Mouse (Mus musculus) mesoderm, embryonic 11.5 days (tissue): ENCODE results near the gene Cntfr.
A peak's percentile ranks its signal among the peaks of the same experiment; 100 is the strongest.

Experiments used
- DNase-seq: peaks from one replicate; pipeline ENCODE4 v3.0.0-alpha.2; 2012; ENCODE audit warnings: low read depth, low spot score

Gene Cntfr

DNA sequence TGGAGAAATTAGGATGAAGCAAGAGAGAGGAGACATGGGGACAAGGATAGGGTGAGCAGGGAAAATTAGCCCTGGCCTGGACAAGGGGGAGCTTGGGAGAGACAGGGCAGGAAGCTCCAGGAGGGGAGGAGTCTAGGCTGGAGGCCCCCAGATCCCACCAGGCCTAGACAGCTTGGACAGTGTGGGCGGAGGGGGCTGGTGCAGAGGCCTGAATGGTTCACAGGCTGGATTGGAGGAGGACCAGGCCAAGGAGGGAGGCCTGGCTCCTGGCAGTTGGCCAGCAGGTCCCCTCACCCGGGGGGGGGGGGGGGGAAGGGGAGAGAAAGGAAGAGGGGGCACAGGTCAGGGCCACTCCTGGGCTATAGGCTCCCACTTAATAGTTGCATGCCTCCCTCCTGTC, 17.6 kb downstream of the Cntfr start:
- no peak for DNase-seq

DNA sequence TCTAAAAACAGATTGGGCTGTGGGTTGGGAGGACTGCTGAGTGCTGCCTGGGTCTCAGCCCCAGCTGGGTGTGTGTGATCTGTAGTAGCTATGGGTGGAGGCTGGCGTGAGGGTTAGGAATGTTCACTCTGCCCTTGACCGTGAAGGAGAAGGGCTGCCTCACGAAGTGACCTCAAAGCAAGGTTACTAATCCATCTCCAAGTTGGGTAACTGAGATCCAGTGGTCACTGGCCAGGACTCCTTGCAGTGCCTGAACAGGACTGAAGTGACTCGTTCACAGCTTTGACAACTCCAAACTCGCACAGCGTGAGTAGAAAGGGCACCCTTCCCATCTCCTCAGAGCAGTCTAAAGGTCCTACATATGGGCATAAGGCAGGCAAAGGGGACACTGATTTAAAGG, 18.0 kb downstream of the Cntfr start:
- no peak for DNase-seq

GRCm38 (mm10) chr4:41677006-41677629, 19.8 kb downstream of the Cntfr start:
- DNase-seq = no peak

- no peak for DNase-seq
These were observed 20.5 kb downstream of the Cntfr start for GRCm38 (mm10) chr4:41676248-41677005.

- DNase-seq = no peak
These were observed 23.7 kb downstream of the Cntfr start for GRCm38 (mm10) chr4:41673186-41673585.

DNA sequence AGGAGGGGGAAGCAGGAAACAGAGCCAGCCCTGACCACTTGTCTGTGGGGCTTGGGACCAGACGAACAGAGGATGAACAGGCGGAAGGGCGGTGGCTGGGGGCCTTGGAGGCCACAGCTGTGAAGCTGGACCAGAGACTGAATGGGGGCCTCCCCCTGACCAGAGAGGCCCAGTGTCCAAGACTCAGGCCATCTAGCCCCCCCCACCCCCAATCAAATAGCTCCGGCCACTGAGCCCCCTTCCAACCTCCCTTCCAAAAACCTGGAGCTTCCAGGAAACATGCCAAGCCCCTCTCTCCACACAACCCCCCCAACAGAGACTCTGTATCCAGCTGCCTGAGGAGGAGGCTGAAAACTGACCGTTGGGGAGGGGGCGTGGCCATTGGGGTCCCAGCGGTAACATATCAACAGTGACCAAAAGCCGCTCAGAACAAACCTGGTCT, 24.3 kb downstream of the Cntfr start:
- DNase-seq = no peak

- no peak for DNase-seq
These were observed 24.9 kb downstream of the Cntfr start for GRCm38 (mm10) chr4:41671963-41672480.

GRCm38 (mm10) chr4:41671500-41671899, 25.4 kb downstream of the Cntfr start:
- no peak for DNase-seq

DNA sequence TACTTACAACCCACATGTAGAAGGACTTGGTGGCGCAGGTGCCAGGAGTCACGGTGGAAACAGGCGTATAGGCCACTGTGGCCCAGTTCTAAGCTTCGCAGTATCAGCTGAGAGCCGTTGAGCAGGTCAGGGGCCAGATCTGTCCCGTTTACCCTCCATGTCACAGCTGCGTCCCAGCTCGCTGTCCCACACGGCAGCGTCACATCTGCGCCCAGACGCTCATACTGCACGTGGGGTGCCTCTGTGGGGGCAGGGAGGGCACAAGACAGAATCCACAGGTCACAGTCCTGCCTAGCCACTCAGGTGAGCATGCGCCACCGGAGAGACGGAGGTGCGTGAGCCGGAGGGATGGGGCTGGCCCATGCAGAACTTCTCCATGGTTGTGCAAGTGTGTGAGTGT, 26.1 kb downstream of the Cntfr start:
- no peak for DNase-seq

GRCm38 (mm10) chr4:41666646-41667045, 30.2 kb downstream of the Cntfr start:
- no peak for DNase-seq

DNA sequence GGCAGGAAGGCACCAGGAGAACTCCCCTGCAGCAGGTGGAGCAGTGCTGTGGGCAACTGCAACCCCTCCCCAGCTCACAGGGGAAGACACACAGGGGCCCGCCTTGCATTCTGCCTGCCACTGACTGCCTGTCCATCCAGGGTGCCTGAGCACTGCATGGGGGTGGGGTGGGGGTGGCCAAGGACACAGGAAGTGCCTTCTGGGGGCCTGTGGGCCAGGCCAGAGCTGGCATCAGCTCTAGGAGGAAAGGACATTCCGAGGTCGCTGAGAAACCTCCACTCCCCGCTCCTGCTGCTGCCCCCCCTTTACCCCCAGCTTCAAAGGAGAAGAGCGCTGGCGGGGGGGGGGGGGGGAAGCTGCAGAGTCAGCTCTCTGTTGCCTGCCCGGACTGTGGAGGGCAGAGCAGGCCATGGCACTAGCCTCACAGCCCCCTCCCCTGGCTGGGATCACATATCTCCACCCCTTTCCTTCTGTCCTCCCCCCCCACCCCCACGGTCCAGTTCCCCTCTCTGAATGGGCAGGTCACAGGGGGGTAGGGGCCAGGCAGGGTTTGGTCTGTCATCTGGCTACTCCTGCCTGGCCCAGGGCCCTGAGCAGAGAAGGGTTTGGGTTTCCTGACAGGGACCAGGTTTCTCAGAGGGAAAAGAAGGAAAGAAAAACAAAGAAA, 31.7 kb downstream of the Cntfr start:
- no peak for DNase-seq

DNA sequence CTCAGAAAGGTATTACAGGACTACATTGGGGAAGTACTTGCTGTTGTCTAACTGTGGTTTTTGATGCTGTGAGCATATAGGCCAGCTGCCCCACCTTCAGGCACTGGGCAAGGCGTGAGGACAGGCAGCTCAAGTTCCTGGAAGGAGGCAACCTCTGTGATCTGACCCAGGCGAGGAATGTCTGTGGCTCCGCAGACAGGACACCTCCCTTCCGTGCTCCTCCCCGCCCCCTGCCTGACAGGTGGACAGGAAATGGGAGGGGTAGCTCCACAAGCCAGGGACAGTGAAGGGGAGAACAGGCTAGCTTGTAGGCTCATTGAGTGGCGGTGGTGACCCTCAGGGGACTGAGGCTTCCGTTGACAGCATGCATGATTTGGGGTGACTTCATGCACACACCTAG, 32.4 kb downstream of the Cntfr start:
- no peak for DNase-seq

GRCm38 (mm10) chr4:41663614-41664013, 33.3 kb downstream of the Cntfr start:
- no peak for DNase-seq

DNA sequence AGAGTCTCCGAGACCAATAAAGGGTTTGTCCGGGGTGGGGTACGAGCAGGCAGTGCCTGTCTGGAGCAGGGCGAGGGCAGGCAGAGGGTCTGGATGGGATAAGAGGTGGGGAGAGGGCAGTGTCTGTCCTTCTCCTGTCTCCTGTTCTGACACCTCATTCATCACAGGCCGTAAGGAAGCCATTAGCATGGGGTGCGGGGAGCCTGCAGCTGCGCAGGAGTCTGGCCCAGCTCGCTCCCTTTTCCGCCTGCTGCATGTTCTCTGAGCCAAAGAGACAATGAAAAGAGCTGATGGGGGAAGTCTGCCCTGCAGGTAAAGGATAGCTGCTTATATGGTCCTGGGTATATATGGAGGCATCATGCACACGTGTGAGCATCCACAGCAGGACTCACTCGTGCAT, 34.2 kb downstream of the Cntfr start:
- no peak for DNase-seq

GRCm38 (mm10) chr4:41660851-41661430, 35.9 kb downstream of the Cntfr start:
- DNase-seq = peak; percentile 74

DNA sequence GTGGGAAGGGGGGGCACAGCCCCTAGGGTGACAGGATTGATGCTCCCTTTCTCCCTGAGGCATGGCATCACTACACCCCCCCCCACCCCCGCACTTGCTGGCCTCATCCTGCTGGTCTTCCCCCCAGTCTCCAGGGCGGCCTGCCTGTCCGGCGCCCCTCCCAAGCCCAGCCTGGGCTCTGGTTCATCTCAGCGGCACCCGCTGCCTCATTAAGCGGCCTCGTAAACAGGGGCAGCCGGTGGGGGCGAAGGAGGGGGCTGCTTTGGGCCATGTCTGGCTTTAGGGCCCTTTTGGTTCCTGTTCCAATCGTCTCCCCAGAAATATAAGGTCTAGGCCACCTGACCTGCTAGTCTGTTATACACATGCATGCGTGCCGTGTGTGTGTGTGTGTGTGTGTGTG, 37.3 kb downstream of the Cntfr start:
- DNase-seq = no peak

DNA sequence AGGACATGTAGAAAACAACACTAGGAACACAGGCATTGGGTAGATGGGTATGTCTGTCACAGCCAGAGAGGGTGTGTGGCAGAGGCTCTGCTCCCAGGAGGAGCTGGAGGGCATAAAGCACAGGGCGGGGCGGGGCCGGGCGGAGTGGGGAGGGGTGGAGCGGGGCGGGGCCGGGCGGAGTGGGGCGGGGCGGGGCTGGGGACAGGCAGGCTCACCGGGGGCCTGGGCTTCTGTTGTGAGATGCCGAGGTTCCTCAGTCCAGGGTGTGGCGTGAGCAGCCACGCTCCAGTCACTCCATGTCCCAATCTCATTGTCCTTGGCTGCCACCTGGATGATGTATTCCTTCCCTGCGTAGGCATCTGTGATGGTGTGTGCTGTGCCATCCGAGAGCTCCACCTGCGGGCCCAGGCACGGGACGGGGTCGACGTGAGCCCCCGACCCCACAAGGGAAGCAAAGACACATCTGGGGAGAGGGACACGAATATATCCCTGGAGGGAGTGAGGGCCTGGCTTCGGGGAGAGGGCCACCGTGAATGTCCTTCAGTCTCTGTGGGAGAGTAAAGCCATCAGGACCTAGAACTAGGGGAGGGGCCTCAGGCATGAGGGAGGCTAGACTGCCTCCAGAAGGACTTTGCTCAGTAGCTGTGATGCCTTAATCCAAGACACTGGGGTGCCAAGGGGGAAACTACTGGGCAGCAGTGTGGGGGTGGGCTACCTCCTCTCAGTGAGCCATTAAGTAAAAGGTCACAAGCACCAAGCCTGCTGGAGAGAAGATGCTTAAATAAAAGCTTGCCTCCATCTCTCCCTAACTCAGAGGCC, 38.1 kb downstream of the Cntfr start:
- no peak for DNase-seq

- DNase-seq = no peak
These were observed 41.4 kb downstream of the Cntfr start for GRCm38 (mm10) chr4:41655525-41655924.

GRCm38 (mm10) chr4:41654217-41654616, 42.7 kb downstream of the Cntfr start:
- DNase-seq = no peak

- DNase-seq = no peak
These were observed 43.2 kb downstream of the Cntfr start for GRCm38 (mm10) chr4:41653730-41654129.

DNA sequence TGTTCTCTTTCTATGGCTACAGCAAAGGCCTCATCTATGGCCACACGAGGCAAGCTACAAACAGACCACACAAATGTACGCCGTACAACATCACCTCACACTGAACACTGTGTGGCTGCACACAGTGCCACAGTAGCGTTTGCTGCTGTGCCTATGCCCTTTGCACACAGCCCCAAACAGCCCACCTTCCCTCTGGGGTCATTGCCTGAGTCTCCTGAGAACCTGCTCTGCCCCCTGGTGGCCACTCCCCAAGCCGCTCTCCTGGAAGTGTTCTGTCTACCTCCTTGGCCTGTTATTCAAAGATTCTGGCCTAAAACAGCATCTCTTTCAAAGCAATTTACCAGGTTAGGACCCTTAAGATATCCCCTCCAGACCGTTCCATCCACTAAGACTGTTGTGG, 43.6 kb downstream of the Cntfr start:
- DNase-seq = peak; percentile 83
